Mouse (Mus musculus) c-Kit-positive CD71-negative TER-119-negative erythroid progenitor cells, embryonic 14.5 days (primary cell): ENCODE results near the gene Adamts4.

Source experiments
- DNase-seq: peaks from one replicate; pipeline ENCODE4 v3.0.0-alpha.2; 2013; ENCODE audit warnings: low read depth

Gene Adamts4

DNA sequence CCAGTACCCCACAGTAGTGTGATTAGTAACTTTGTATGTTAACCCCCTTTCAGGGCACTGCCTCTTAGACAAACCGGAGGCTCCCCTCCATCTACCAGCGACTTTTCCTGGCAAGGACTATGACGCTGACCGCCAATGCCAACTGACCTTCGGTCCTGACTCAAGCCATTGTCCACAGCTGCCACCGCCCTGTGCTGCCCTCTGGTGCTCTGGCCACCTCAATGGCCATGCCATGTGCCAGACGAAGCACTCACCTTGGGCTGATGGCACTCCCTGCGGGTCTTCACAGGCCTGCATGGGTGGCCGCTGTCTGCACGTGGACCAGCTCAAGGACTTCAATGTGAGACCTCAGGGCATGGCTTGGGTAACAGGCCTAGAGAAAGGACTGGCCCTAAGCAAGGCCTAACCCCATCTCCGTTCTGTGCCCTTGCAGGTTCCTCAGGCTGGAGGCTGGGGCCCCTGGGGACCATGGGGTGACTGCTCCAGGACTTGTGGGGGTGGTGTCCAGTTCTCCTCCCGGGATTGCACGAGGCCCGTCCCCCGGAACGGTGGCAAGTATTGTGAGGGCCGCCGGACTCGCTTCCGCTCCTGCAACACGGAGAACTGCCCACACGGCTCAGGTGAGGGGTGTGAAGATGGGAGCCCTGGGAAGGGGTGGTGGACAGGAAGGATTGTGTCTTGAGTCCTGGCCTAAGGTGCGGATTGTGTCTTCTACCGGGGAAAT lies 6.0 kb downstream of the Adamts4 start:
- DNase-seq = no peak

GRCm38 (mm10) chr1:171256937-171257548 lies 6.8 kb downstream of the Adamts4 start:
- no peak for DNase-seq

DNA sequence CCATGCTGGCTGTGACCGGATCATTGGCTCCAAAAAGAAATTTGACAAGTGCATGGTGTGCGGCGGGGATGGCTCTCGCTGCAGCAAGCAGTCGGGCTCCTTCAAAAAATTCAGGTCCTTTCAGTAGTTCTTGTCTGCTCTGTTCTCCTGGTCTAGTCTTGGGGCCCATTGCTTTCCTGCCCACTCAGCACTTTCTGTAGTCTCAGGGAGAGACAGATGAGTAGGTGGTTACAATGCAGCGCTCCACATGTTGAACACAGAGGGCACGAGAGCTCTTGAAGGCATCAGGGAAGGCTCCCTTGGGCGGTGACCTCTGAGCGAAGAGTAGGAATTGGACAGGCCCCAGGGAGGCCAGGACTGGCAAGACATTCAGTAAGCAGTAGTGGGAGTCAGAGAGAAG lies 7.6 kb downstream of the Adamts4 start:
- DNase-seq = no peak

- DNase-seq = no peak
These were observed 8.7 kb downstream of the Adamts4 start for GRCm38 (mm10) chr1:171258921-171259320.

GRCm38 (mm10) chr1:171260316-171260715 lies 10.1 kb downstream of the Adamts4 start:
- no peak for DNase-seq

- DNase-seq = no peak
These were observed 12.4 kb downstream of the Adamts4 start for GRCm38 (mm10) chr1:171262594-171263130.

DNA sequence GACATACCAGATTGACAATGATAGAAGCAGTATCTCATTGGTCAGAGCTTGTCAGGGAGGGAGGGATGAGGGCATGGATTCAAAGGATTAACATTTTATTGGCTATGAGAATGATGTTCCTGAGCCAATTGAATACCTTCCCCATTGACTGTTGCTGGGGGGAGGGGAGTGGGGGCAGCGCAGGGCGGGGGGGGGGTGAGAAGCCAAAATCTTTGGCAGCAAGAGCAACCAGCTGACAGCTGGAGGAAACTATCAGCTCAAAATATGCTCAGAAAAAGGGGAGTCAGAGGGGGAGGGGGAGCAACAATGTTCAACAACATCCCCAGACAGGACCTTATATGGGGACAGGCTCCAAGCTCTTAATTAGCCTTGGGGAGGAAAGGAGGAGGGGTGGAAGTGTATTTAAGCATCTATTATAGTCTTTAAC lies 13.0 kb downstream of the Adamts4 start:
- DNase-seq = no peak

DNA sequence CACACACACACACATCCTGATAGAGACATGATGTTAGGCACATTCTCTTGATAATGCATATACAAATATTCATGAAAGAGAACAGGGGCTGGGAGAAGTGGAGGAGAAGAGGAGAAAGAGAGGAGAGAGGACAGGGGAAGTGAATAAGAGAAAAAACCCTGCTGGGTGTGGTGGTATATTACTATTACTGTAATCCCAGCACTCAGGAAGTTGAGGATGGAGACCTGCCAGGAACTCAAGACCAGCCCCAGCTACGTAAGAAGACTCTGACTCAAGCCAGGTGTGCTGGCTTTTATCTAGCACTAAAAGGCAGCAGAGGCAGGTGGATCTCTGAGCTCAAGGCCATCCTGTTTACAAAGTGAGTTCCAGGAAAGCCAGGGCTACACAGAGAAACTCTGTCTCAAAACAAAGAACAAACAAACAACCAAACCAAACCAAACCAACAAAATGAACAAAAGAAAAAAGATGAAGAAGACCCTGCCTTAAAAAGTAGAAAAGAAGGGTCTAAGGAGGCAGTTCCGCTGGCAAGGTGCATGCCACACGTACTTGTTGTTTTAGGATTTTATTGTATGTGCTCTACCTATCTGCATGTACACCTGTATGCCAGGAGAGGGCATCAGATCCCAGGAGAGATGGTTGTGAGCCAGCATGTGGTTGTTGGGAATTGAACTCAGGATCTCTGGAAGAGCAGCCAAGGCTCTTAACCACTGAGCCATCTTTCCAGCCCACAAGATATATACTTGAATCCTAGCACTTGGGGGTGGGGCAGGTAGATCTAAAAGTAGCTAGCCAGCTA lies 13.6 kb downstream of the Adamts4 start:
- no peak for DNase-seq

DNA sequence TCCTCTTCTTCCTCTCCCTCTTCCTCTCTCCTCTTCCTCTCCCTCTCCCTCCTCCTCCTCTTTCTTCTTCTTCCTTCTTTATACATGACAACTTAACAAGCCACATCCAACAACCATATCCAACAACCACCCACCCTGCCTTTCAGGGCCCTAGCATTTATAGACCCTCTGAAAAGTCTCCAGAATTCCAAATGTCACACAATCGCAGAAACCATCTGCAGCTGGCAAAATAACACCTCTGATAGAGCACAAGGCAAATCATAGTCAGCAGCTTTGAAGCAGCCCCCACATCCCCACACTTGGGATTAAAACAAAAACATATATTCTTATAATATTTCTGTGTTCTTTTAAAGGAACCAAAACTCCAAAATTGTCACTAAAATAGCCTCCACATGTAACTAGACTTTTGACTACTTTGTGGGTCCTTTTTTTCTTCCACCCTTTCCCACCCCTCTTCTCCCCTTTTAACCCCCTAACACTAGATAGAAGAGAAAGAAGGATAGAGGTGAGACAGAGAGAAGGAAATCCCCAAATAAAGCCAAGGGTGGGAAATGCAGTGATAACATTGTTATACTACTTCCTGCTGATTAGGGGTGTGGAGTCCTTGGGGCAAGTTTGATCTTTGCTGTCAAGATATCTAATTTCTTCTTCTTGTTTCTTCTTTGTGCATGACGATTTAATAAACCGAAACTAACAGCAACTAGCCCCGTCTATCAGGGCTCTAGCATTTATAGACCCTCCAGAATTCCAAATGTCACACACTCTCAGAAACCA lies 15.9 kb downstream of the Adamts4 start:
- DNase-seq = no peak

DNA sequence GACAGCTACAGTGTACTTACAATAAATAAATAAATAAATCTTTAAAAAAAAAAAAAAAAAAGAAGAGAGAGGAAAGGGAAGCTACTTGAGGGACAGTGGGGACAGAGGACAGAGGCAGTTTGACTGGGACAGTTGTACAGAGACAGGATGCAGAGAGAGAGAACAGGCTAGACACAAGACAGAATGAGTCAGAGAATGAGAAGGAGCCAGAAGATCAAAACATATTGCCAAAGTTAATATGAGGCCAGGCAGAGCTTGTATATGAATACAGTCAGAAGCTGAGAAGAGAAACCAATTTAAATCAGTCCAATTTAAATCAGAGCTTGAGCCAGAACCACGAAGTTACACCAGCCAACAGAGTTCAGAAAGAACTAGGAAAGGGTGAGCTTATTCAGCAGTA lies 18.1 kb downstream of the Adamts4 start:
- DNase-seq = no peak

DNA sequence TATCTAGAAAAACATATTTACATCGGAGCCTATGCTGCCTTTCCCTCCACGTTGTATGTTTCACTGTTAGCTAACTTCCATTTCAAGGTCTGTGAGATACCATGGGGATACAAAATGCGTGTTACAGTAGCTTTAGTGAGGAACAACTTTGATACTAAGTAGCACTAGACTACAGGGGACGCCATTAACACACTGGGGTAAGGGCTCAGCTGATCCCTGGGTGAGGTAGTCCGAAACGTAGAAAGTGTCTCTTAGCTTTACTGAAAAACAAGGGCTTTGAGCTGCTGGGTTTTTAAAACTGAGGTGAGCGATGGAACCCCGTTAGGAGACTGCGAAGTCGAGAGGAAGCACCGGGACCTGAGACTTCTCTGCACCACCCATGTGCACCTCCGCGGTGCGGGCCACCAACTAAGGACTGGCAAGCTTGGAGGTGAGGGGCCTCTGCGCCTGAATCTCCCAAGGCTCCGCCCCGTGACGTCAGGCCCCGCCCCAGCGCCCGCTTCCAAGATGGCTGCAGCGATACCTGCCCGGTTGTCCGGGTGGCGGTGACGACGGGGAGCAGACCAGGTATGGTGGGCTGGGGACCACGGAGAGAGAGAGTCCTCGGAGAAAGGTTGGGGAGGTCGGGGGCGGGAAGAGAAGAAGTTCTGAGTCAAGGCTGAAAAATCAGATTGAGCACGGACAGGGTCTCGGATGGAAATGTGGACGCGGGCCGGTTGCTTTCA lies 19.8 kb downstream of the Adamts4 start, which contains the start of gene B4galt3:
B4galt3 (plus strand) TSS at position 481 of the 725 bp plus-strand sequence.
- DNase-seq = peak; percentile 85

DNA sequence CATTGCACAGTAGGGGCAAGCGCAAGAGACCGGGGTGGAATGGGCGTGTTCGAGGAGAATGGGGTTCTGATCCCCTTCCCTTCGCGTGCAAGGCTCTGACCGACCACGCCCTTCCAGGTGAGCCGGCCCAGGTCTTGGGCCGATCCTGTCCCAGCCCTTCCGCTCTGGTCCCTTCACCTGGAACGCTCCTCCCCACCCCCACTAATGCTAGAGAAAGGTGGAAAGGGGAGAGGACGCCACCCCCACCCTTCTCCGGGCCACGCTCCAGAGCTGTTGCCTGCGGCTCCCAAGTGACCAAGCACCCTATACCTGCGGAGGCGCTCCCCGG lies 20.3 kb downstream of the Adamts4 start:
- no peak for DNase-seq

DNA sequence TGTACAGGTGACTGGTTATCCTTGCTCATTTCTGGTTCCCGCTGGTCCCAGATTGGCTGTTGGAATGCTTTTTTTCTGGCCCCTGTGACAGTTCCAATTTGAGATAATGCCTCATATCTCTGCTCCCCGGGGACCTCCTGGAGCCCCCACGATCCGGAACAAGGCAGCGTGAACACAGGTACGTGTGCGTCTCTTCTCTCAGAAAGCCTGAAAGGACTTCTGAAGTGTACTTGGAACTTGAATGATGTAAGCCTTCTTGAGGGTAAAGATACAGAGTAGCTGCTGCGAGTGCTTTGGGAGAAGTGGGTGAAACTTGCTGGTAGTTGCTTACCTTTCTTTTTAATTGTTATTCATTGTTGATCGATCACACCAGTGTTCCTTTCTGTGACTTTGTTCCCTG lies 21.0 kb downstream of the Adamts4 start:
- no peak for DNase-seq

- no peak for DNase-seq
These were observed 21.4 kb downstream of the Adamts4 start for GRCm38 (mm10) chr1:171271622-171272021.

- DNase-seq = no peak
These were observed 21.9 kb downstream of the Adamts4 start for GRCm38 (mm10) chr1:171272086-171272485.

GRCm38 (mm10) chr1:171274171-171274570 lies 23.9 kb downstream of the Adamts4 start:
- no peak for DNase-seq

- no peak for DNase-seq
These were observed 25.0 kb downstream of the Adamts4 start for GRCm38 (mm10) chr1:171275144-171275734.

GRCm38 (mm10) chr1:171276110-171276748 lies 26.0 kb downstream of the Adamts4 start:
- no peak for DNase-seq

DNA sequence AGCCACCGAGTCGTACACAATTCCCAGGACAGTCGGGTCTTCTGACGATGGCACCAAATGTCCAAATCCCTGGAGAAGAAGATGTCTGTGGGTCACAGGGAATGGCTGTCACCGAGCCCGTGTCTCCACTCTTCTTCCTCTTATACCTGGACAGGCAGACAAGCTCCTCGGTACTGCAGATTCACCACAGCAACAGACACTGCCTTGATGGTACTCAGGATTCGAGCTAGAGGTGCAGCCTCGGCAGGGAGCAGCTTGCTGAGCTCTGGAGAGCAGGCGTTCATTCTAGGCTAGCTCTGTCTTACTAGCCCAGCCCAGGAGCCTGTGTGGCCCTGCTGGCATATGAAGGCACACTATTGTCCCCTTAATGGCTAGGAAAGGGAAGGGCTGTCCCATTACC lies 27.5 kb downstream of the Adamts4 start:
- DNase-seq = no peak

DNA sequence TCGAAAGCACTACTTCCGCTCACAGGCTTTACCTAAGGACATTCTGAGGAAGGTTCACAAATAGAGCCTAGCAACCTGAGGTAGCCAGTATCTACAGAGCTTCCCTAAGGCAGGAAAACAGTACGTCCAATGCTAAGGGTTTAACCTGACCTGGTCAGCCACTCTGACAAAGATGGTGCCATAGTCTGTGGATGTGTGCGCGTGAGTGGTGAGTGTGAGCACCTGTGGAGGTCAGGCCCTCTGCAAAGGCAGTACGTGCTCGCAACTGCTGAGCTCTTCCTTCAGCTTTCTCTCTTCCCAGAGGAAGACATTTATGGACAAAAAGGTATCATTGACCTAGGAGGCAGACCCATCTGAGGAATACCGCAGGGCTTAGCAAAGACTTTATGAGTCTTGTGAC lies 28.2 kb downstream of the Adamts4 start:
- no peak for DNase-seq
